Mouse (Mus musculus) kidney, postnatal 10 days (tissue): ENCODE data around the gene Tsen15.
"Not testable (repeated sequence)": the region's sequence is repeated elsewhere in the genome, so short reads cannot be mapped to it uniquely, and the experiment has no call there.

Experiments
- DNase-seq: peaks from one replicate; pipeline ENCODE4 v3.0.0; 2021; ENCODE audit warnings: mixed read lengths

Gene Tsen15

GRCm38 (mm10) chr1:152386188-152386835 is at the start of gene Tsen15:
Tsen15 (minus strand) TSS chr1:152386688.
- peak; percentile 94 for DNase-seq

DNA sequence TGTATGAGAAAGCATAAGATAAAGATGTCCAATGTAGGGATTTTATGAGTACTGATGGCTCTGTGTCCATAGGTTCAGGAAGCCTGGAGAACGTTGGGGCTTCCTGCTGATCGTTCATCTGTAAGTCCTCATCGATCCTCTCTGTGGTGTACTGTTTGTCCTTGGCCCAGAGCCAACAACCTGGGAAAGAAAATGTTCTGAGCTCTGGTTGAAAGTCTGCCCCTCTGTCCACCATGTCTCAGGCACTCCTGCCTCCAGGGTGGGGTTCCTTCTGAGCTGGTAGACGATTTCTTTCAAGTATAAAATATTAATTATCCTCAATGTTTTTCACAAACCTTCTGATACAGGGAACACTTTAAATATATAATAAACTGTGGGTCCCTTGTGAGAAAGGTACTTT is 47.7 kb upstream of the Tsen15 start:
- no peak for DNase-seq

DNA sequence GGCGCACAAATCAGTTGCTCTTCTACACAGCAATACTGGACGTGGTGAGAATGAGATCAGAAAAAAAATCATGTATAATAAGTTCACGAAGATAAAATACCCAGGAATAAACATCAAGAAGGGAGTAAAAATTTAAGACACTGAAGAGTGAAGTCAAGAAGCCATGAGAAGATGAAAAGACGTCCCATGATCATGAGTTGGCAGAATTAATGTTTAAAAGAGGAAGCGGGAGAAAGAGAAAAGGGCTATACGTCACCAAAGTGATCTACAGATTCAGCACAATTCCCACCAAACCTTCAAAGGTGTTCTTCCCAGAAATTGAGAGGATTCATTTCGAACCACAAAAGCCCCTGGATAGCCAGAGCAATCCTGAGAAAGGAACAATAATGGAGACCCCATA is 43.3 kb upstream of the Tsen15 start:
- DNase-seq = no peak

GRCm38 (mm10) chr1:152427912-152428581 is 41.6 kb upstream of the Tsen15 start:
- DNase-seq = no peak

- DNase-seq = no peak
Observed at GRCm38 (mm10) chr1:152423052-152423451, 36.6 kb upstream of the Tsen15 start.

- no peak for DNase-seq
Observed at GRCm38 (mm10) chr1:152422295-152422694, 35.8 kb upstream of the Tsen15 start.

GRCm38 (mm10) chr1:152417602-152418001 is 31.1 kb upstream of the Tsen15 start:
- peak; percentile 54 for DNase-seq

- peak; percentile 54 for DNase-seq
Observed at GRCm38 (mm10) chr1:152416306-152416904, 29.9 kb upstream of the Tsen15 start.

GRCm38 (mm10) chr1:152414451-152414850 is 28.0 kb upstream of the Tsen15 start:
- no peak for DNase-seq

GRCm38 (mm10) chr1:152413961-152414360 is 27.5 kb upstream of the Tsen15 start:
- no peak for DNase-seq

DNA sequence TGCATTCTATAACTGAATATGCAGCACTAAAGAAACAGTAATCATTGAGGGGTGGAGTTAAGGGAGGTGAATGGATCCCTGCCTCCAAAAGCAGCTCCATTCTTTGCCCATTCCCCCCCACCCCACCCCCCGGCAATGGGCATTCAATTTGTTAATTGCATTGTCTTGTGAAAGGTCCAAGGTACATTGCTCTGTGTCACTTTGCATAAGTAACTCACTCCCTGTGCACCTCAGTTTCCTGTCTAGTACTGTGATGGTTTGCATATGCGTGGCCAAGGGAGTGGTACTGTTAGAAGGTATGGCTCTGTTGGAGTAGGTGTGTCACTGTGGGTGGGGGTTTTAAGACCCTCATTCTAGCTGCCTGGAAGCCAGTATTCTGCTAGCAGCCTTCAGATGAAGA is 26.6 kb upstream of the Tsen15 start:
- no peak for DNase-seq

GRCm38 (mm10) chr1:152410657-152411056 is 24.2 kb upstream of the Tsen15 start:
- no peak for DNase-seq

- peak; percentile 40 for DNase-seq
Observed at GRCm38 (mm10) chr1:152409356-152409755, 22.9 kb upstream of the Tsen15 start.

GRCm38 (mm10) chr1:152407021-152407946 is 20.8 kb upstream of the Tsen15 start:
- DNase-seq = no peak

DNA sequence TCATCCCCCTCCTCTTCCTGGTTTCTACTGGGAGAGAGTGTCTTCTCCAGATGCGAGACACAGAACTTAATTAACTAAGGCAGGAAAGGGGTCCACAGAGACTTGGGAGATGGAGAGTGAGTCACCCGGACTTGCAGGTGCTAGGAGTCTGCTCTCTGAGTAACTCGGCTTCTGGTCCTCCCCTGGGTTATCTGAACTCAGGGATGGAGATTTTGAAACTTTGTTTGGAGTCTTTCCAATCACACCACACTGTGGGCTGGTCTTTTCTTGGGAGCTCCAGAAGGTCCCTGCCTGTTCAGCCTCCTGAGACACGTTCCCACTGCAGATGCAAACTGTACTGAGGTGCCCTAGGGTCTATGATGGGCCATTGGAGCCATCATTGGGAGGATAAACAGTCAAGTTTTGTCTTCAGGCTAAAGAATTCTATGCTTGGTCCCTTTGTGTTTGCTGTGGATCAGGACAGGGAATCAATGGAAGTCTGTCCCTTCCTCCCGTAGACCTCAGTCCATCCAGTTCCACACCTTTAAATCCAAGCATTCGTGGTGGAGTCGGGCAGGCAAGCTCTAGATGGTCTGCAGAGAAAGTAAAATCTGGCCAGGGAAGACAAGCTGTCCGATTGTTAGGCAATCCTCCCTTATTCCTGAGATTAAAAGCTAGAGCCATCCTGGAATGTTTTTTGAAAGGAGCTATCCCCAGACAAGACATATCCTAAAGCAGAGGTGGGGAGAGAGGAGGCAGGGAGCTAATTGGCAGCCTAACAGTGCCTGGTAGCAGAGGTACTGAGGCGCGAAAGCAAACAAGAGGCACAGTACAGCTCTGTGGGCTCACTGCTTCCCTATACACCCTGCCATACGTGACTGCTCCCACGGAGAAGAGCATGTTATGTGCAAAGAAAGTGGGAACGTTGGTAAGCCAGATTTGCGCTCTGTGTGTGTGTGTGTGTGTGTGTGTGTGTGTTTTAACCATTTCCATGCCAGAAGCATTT is 14.4 kb upstream of the Tsen15 start:
- DNase-seq = peak; percentile 25

DNA sequence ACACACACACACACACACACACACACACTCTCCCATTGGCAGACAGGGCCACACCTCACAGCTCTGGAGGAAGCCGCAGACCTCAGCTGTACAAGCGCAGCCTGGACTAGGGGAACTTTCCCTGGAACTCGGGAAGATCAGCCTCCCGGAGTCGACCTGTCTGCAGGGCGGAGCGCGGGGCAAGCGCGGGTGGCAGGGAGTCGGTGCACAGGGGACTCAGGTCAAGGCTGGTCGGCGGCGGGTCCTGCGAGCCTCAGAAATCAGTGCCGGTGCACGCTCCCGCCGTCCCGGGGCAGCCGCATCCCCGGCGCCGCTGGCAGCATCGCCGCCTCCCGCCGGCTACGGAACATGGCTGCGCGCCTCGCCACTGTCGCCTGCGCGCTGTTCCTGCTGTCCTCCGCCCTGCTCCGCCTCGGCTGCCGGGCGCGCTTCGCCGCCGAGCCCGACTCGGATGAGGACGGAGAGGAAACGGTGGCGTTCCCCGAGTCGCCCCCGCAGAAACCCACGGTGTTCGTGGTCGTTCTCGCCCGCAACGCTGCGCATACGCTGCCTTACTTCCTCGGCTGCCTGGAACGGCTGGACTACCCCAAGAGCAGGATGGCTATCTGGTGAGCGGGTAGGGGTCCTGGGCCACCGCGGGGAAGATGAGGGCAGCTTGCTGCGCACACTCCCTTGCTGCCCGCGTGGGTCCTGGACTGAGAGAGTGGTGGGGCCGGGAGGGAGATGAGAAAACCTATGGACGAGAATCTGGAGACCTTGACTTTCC is 13.5 kb upstream of the Tsen15 start, which contains the start of gene Colgalt2:
Gene Colgalt2, plus strand, starts transcription at position 41 of the 766 bp plus-strand sequence.
- DNase-seq = peak; percentile 73

DNA sequence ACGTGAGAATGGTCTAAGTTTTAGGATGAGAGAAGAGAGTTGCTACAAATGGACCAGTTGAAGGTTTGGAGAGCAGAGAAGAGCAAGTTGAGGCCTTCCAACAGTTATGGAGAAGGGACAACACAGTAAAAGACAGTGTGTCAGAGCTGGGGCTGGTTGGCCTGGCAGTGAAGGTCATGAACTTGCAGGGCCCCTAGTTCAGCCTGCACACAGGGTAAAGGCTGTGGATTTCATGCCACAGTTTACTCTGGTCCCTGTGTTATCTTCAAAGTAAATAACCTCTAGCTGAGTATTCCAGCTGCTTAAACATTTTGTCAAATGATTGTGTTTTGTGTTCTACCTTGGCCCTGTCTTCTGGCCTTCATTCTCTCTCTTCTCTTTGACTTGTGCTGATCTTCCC is 12.2 kb upstream of the Tsen15 start:
- no peak for DNase-seq

GRCm38 (mm10) chr1:152394956-152395515 is 8.5 kb upstream of the Tsen15 start:
- DNase-seq = no peak

DNA sequence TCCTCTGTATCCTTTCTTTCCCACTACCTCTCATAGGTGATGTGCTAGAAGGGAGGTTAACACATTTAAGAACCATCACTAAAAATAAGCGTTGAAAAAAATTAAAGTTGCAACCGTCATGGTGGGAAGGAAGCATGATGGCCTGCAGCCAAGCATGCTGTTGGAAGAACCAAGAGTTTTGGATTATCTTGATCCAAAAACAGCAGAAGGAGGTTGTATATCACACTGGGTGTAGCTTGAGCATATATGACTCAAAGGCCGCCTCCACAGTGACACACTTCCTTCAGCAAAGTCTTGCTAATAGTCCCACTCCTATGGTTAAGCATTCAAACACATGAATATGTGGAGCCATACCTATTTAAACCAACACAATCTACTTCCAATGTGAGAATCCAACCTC is 7.6 kb upstream of the Tsen15 start:
- DNase-seq = no peak

DNA sequence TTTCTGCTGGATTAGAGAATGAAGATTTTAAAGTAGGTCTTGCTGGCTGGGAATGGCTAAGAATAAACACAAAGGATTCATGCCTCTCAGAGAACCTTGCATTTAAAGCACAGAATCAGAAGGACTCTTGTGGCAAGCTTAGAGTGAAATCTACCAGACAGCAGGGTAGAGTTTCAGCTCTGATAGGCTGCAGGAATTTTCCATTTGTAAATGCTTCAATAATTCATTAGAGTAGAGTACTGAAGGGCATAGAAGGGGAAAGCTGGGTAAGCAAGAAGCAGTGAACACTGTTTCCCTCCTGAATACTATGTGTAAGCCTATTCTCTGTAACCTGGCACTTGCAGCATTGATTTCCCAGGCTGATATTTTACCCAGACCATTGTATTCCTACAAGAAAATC is 2.8 kb upstream of the Tsen15 start:
- DNase-seq = no peak

- DNase-seq = not testable (repeated sequence)
Observed at GRCm38 (mm10) chr1:152385693-152386092, 795 bp downstream of the Tsen15 start.
